Mouse (Mus musculus): ENCODE data around the gene Chic2.

DNA sequence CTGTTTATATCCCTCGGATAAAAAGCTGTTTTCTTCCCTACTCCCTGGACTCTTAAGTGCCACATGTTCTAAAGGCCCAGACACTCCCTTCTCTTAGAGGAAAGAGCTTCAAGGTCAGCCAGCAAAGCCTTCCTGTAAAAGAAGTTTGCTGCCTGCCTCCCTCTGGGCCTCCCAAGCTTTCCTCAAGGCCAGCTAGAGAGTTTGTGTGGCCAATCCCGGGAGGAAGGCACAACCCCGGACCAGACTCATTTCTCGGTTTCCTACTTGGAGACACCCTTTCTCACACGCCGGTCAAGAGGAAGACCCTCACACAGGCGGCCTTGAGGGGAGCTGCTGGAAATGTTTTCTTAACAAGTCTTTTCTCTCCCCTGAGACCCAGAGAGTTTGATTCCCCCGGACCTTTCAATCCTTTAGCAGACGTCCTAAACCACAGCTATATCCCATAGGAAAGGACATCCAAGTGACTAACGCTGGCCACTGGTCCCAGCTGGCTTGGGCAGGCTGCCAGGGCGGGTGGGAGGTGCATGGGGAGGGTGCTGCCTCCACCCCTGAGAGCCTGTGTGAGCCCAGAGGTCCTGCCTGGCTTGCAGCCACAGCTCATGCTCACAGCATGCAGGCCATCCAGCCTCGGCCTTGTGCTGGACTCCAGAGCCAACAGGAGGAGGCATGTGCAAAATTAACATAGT is 69.7 kb downstream of the Chic2 start:
- TF ChIP-seq JUND (IDR thresholded peaks at IDR 0.05; ENCODE audit: low read depth, low read length) = no peak
- no peak for TF ChIP-seq MAX (IDR thresholded peaks at IDR 0.05; ENCODE audit: low read length)
- TF ChIP-seq POLR2A (IDR thresholded peaks at IDR 0.05; ENCODE audit: control insufficient read depth in 1 of 2, insufficient read depth in 1 of 2, low read depth in 1 of 2, low read length in 2 of 2, poor library complexity in 1 of 2) = no peak
- no peak for TF ChIP-seq MEF2A (IDR thresholded peaks at IDR 0.05; ENCODE audit: extremely low read depth, insufficient replicate concordance, low read depth, low read length, poor library complexity, severe bottlenecking)
- no peak for TF ChIP-seq CTCF (IDR thresholded peaks at IDR 0.05 in 2 of 3, conservative IDR thresholded peaks at IDR 0.05 in 1 of 3; ENCODE audit: control insufficient read depth in 1 of 3, insufficient read depth in 1 of 3, low read depth in 2 of 3, low read length in 3 of 3, poor library complexity in 1 of 3, severe bottlenecking in 1 of 3)
- TF ChIP-seq EP300 (IDR thresholded peaks at IDR 0.05; ENCODE audit: low read depth in 1 of 2, low read length in 2 of 2) = no peak
- no peak for TF ChIP-seq CHD2 (IDR thresholded peaks at IDR 0.05; ENCODE audit: low read length)
- no peak for TF ChIP-seq TAL1 (IDR thresholded peaks at IDR 0.05; ENCODE audit: low read length)
- TF ChIP-seq TBP (IDR thresholded peaks at IDR 0.05; ENCODE audit: low read depth, low read length) = no peak
- TF ChIP-seq POLR2AphosphoS2 (IDR thresholded peaks at IDR 0.05; ENCODE audit: low read length) = no peak
- TF ChIP-seq ZC3H11A (IDR thresholded peaks at IDR 0.05; ENCODE audit: low read depth, low read length) = no peak
- no peak for TF ChIP-seq USF2 (IDR thresholded peaks at IDR 0.05; ENCODE audit: borderline replicate concordance in 1 of 2, insufficient read depth in 1 of 2, low read depth in 1 of 2, low read length in 2 of 2)
- TF ChIP-seq MAFK (IDR thresholded peaks at IDR 0.05; ENCODE audit: borderline replicate concordance, low read depth, low read length) = no peak

All from MEL (cell line).